Mouse (Mus musculus) hindbrain, embryonic 16.5 days (tissue): ENCODE measurements around the gene Arhgef7. TPM values are rescaled to one million over a fixed set of nuclear protein-coding genes. Genes with fewer than 3 reads are reported as not detected.

Experiments used
- ATAC-seq: fragments of 200-750 bp; cut with Nextera tagmentation; 2 replicates; pipeline ENCODE4 v1.8.0; 2017; ENCODE audit warnings: moderate TSS enrichment, moderate library complexity
- H3K27ac ChIP-seq: fragments of 300-500 bp; sonication (generic); 2 replicates; pipeline ENCODE4 v1.5.1; 2014; ENCODE audit warnings: low read depth, mild to moderate bottlenecking, control low read depth, low read length, moderate library complexity
- H3K27me3 ChIP-seq: fragments of 300-500 bp; sonication (generic); replicated peaks from 2 replicates; pipeline ENCODE4 v1.6.1; 2014; ENCODE audit warnings: low read length; ENCODE audit not compliant: control insufficient read depth, insufficient read depth
- H3K36me3 ChIP-seq: fragments of 300-500 bp; sonication (generic); 2 replicates; pipeline ENCODE4 v1.6.1; 2014; ENCODE audit warnings: mild to moderate bottlenecking, low read length, moderate library complexity, mixed read lengths; ENCODE audit not compliant: control insufficient read depth, insufficient read depth
- H3K4me1 ChIP-seq: fragments of 300-500 bp; sonication (generic); 2 replicates; pipeline ENCODE4 v1.6.1; 2014; ENCODE audit warnings: low read depth, low read length; ENCODE audit not compliant: control insufficient read depth, insufficient read depth
- H3K4me2 ChIP-seq: fragments of 300-500 bp; sonication (generic); 2 replicates; pipeline ENCODE4 v1.6.1; 2014; ENCODE audit warnings: mild to moderate bottlenecking, low read length, control low read depth, moderate library complexity
- H3K4me3 ChIP-seq: fragments of 300-500 bp; sonication (generic); 2 replicates; pipeline ENCODE4 v1.5.1; 2014; ENCODE audit warnings: mild to moderate bottlenecking, low read length, control low read depth, moderate library complexity
- H3K9ac ChIP-seq: fragments of 300-500 bp; sonication (generic); 2 replicates; pipeline ENCODE4 v1.6.1; 2014; ENCODE audit warnings: low read depth, mild to moderate bottlenecking, control low read depth, low read length, moderate library complexity
- H3K9me3 ChIP-seq: fragments of 300-500 bp; sonication (generic); 2 replicates; pipeline ENCODE4 v1.6.1; 2014; ENCODE audit warnings: mild to moderate bottlenecking, low read length, moderate library complexity; ENCODE audit not compliant: control insufficient read depth
- WGBS: fragments of 180-500 bp; shearing (Covaris S2); extraction: QIAGEN DNeasy Blood & Tissue Kit; methylation state at CpG from one replicate; pipeline ENCODE4 v1.1.7; 2014; 5-methylcytosine and 5-hydroxymethylcytosine counted together
- polyA plus RNA-seq: library from polyadenylated mRNA; unstranded; fragments of >200 nt; fragmentation: Nextera tagmentation; extraction: Ambion mirVana; gene quantifications from 2 replicates; pipeline ENCODE4 v1.2.1, GENCODE M21; 2015

Arhgef7 gene
- polyA plus RNA-seq, 1 experiment from 2014 or later = 57.4 TPM

GRCm38 (mm10) chr8:11810426-11810825 is 82.9 kb downstream of the Arhgef7 start:
- 92% methylated on average over 5 of the region's 5 CpGs for WGBS
- ATAC-seq = no peak

GRCm38 (mm10) chr8:11813801-11814200 is 86.3 kb downstream of the Arhgef7 start:
- peaks cover 68% of the 10 kb centered on the region for H3K36me3 ChIP-seq
- no peak overlapping the region for H3K9ac ChIP-seq
- H3K4me2 ChIP-seq = no peak overlapping the region
- no peaks in the 10 kb centered on the region for H3K9me3 ChIP-seq
- WGBS = 87% methylated on average over 7 of the region's 7 CpGs
- H3K4me3 ChIP-seq = no peak overlapping the region
- H3K27ac ChIP-seq = no peak overlapping the region
- H3K27me3 ChIP-seq = no peaks in the 10 kb centered on the region
- no peaks in the 10 kb centered on the region for H3K4me1 ChIP-seq
- no peak for ATAC-seq

More at GRCm38 (mm10) chr8:11810426-11810825, 82.9 kb downstream of the Arhgef7 start:
- Histone ChIP-seq H3K9ac (no peak overlapping the region), H3K9me3 (no peaks in the 10 kb centered on the region), H3K4me3 (no peak overlapping the region), H3K36me3 (peaks cover 59% of the 10 kb centered on the region), H3K4me2 (no peak overlapping the region), H3K27me3 (no peaks in the 10 kb centered on the region), H3K27ac (no peak overlapping the region), H3K4me1 (no peaks in the 10 kb centered on the region)

GRCm38 (mm10) chr8:11815206-11815605 is 87.7 kb downstream of the Arhgef7 start:
- H3K4me2 ChIP-seq = no peak overlapping the region
- 76% methylated on average over 7 of the region's 7 CpGs for WGBS
- ATAC-seq = no peak

GRCm38 (mm10) chr8:11820136-11820535 is 92.6 kb downstream of the Arhgef7 start:
- Histone ChIP-seq H3K27ac (0 out of 2 replicates have a peak overlapping the region, but pooled peaks have one; percentile 29), H3K36me3 (peaks cover 60% of the 10 kb centered on the region), H3K9ac (no peak overlapping the region), H3K4me2 (no peak overlapping the region), H3K4me1 (no peaks in the 10 kb centered on the region), H3K4me3 (no peak overlapping the region), H3K9me3 (no peaks in the 10 kb centered on the region), H3K27me3 (no peaks in the 10 kb centered on the region)
- ATAC-seq = peak; percentile 17
- WGBS = 84% methylated on average over 5 of the region's 5 CpGs

More at GRCm38 (mm10) chr8:11815206-11815605, 87.7 kb downstream of the Arhgef7 start:
- H3K4me3 ChIP-seq = no peak overlapping the region
- no peaks in the 10 kb centered on the region for H3K9me3 ChIP-seq
- peaks cover 63% of the 10 kb centered on the region for H3K36me3 ChIP-seq
- H3K27ac ChIP-seq = no peak overlapping the region
- H3K27me3 ChIP-seq = no peaks in the 10 kb centered on the region
- no peak overlapping the region for H3K9ac ChIP-seq
- no peaks in the 10 kb centered on the region for H3K4me1 ChIP-seq

- H3K9me3 ChIP-seq = no peaks in the 10 kb centered on the region
- H3K27ac ChIP-seq = 0 out of 2 replicates have a peak overlapping the region, but pooled peaks have one; percentile 29
- WGBS = 72% methylated on average over 5 of the region's 5 CpGs
- H3K27me3 ChIP-seq = no peaks in the 10 kb centered on the region
- H3K9ac ChIP-seq = no peak overlapping the region
- no peaks in the 10 kb centered on the region for H3K4me1 ChIP-seq
- H3K36me3 ChIP-seq = peaks cover 60% of the 10 kb centered on the region
- no peak overlapping the region for H3K4me2 ChIP-seq
- peak; percentile 34; the same call in 1 of the 2 replicates for ATAC-seq
- H3K4me3 ChIP-seq = no peak overlapping the region
Measured at GRCm38 (mm10) chr8:11820568-11820967, 93.0 kb downstream of the Arhgef7 start.

- no peak overlapping the region for H3K4me3 ChIP-seq
- no peaks in the 10 kb centered on the region for H3K27me3 ChIP-seq
- H3K27ac ChIP-seq = no peak overlapping the region
- 94% methylated on average over 14 of the region's 14 CpGs for WGBS
- H3K36me3 ChIP-seq = peaks cover 58% of the 10 kb centered on the region
- ATAC-seq = no peak
- H3K9me3 ChIP-seq = no peaks in the 10 kb centered on the region
- H3K4me1 ChIP-seq = no peaks in the 10 kb centered on the region
- H3K4me2 ChIP-seq = no peak overlapping the region
- H3K9ac ChIP-seq = no peak overlapping the region
Measured at GRCm38 (mm10) chr8:11821451-11822206, 94.1 kb downstream of the Arhgef7 start.

GRCm38 (mm10) chr8:11822550-11823060 is 95.1 kb downstream of the Arhgef7 start:
- Histone ChIP-seq H3K27me3 (no peaks in the 10 kb centered on the region), H3K9ac (no peak overlapping the region), H3K36me3 (peaks cover 52% of the 10 kb centered on the region), H3K27ac (no peak overlapping the region), H3K4me2 (no peak overlapping the region), H3K4me1 (no peaks in the 10 kb centered on the region; the same call in 1 of the 2 replicates), H3K9me3 (no peaks in the 10 kb centered on the region), H3K4me3 (no peak overlapping the region)
- 78% methylated on average over 9 of the region's 9 CpGs for WGBS
- no peak for ATAC-seq

- Histone ChIP-seq H3K4me3 (no peak overlapping the region), H3K36me3 (peaks cover 30% of the 10 kb centered on the region), H3K9me3 (no peaks in the 10 kb centered on the region), H3K27ac (no peak overlapping the region), H3K4me1 (peaks cover 13% of the 10 kb centered on the region), H3K9ac (no peak overlapping the region), H3K4me2 (no peak overlapping the region), H3K27me3 (no peaks in the 10 kb centered on the region)
- ATAC-seq = no peak
- WGBS = 53% methylated on average over 3 of the region's 3 CpGs
Measured at GRCm38 (mm10) chr8:11825756-11826155, 98.2 kb downstream of the Arhgef7 start.

- no peak overlapping the region for H3K4me3 ChIP-seq
- H3K27me3 ChIP-seq = no peaks in the 10 kb centered on the region
- ATAC-seq = no peak
- peaks cover 16% of the 10 kb centered on the region for H3K4me1 ChIP-seq
- WGBS = 56% methylated on average over 3 of the region's 3 CpGs
- H3K36me3 ChIP-seq = peaks cover 25% of the 10 kb centered on the region
- H3K27ac ChIP-seq = no peak overlapping the region
- no peaks in the 10 kb centered on the region for H3K9me3 ChIP-seq
- no peak overlapping the region for H3K4me2 ChIP-seq
- H3K9ac ChIP-seq = no peak overlapping the region
Measured at GRCm38 (mm10) chr8:11827312-11827711, 99.8 kb downstream of the Arhgef7 start.
